In the genomic region with DNA sequence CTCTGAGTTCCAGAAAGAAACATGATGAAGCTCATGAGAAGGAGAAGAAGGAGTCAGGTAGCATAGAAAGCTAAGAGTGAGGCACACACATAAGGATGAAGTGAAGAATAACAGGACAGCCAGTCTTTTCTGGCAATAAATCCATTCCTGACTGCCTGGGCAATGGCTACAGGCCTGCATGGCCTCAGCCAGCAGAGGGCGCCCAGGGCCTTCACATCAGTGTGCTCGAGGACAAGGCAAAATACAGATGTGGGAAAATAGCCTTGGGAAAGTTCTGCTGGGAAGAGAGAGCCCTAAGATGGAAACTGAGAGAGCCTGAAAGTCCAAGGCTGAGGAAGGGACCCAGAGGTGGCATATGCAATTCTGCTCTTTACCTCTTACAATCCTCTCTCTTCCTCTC, we compare ENCODE assay signal across 8 mouse cellular contexts. TPM values are rescaled to one million over a fixed set of nuclear protein-coding genes. Genes with fewer than 3 reads are reported as not detected.
DNase-seq lines count a peak whose midpoint lies in the region; ATAC-seq lines count a peak whose summit lies in the region.

No protein-coding gene starts in this region.

- H3K4me3 ChIP-seq in hindbrain, embryonic 15.5 days: no peak overlapping the region

- WGBS in hindbrain, embryonic 15.5 days: 0% methylated on average over 2 of the region's 2 CpGs

- no peaks in the 10 kb centered on the region for H3K36me3 ChIP-seq in hindbrain, embryonic 15.5 days

- no peak overlapping the region for H3K27ac ChIP-seq in hindbrain, embryonic 15.5 days (replicated peaks)

- peak; percentile 76 for DNase-seq in ZHBTc4 (ENCODE audit: low read depth, low spot score)
- peak; percentile 77 for DNase-seq in cerebellum, adult 9-11 months
- DNase-seq in frontal cortex, postnatal 10 days (ENCODE audit: low spot score in 2 of 2): peak; percentile 53 to 75
- peak; percentile 77 to 86 for DNase-seq in layer of hippocampus, postnatal 14 days (ENCODE audit: low spot score in 2 of 2)
- DNase-seq in lung, postnatal 25 days (ENCODE audit: low spot score): peak; percentile 43
- peak; percentile 84 to 90 for DNase-seq in right cerebral cortex, postnatal 10 days (ENCODE audit: low spot score in 2 of 2)

- ATAC-seq in hindbrain, embryonic 15.5 days (ENCODE audit: low FRiP score, low read depth): peak; percentile 88; the same call in 1 of the 2 replicates
- no peak for ATAC-seq in inflammation-experienced regulatory T-cells, adult 6 months

- 0 out of 2 replicates have a peak, but pooled peaks cover 7% of the 10 kb centered on the region for H3K27me3 ChIP-seq in hindbrain, embryonic 15.5 days

- no peaks in the 10 kb centered on the region for H3K9me3 ChIP-seq in hindbrain, embryonic 15.5 days

- 0 out of 2 replicates have a peak, but pooled peaks cover 5% of the 10 kb centered on the region for H3K4me1 ChIP-seq in hindbrain, embryonic 15.5 days (replicated peaks)

- no peak overlapping the region for H3K9ac ChIP-seq in hindbrain, embryonic 15.5 days

- H3K4me2 ChIP-seq in hindbrain, embryonic 15.5 days: no peak overlapping the region

RNA-seq across cellular contexts. Expression of gene Trim32, which starts 49.9 kb away (rescaled TPM):
- polyA plus RNA-seq in hindbrain, embryonic 15.5 days (2015; fragmentation: Nextera tagmentation; extraction: Ambion mirVana): 169 and 194 TPM in 2 replicates
- 100 to 1,000 TPM; 191 to 198 TPM for total RNA-seq in layer of hippocampus, postnatal 14 days (2021)
- 10 to 100 TPM; 14.1 to 14.9 (median 14.4) TPM for polyA plus RNA-seq in inflammation-experienced regulatory T-cells, adult 6 months (2017; shearing (Covaris generic))

Comparison
In these comparisons a context has a peak if more than half of its experiments do, and no peak if none do; other contexts are left out.
1. RNA of gene Trim32, which starts 49.9 kb away (polyA plus RNA-seq): 169 to 194 TPM in hindbrain, embryonic 15.5 days; 14.1 to 14.9 TPM in inflammation-experienced regulatory T-cells, adult 6 months; every median in the first group is over 10 times any median in the second.
2. Peak in every context shown above with its lines, with median percentiles within 50 percentile points of each other: DNase-seq.